23 mouse cellular contexts compared by ENCODE assay signal in genomic region chr5:64447847-64448246, GRCm38 (mm10).
DNase-seq lines count a peak whose midpoint lies in the region; ATAC-seq and TF ChIP-seq lines count a peak whose summit lies in the region.
"Had no signal": no experiment of that assay in that cellular context is flagged by ENCODE, and none has a peak within 500 bp of the region (broad histone marks: within the 10 kb centered on the region; RNA-seq: fewer than 3 reads in every experiment).

No protein-coding gene starts in this region.

- intact Hi-C loops in gastrocnemius, adult 2 months (cut with DNase I): no loop called here

- TF ChIP-seq CTCF in gastrocnemius, adult 2 months (IDR thresholded peaks at IDR 0.05): no peak

- no peak overlapping the region for H3K4me3 ChIP-seq in gastrocnemius, adult 2 months
- H3K4me3 ChIP-seq in forebrain, embryonic 12.5 days (replicated peaks): no peak overlapping the region
- H3K4me3 ChIP-seq: embryonic facial prominence, embryonic 12.5 days; heart, embryonic 10.5 days; hindbrain, embryonic 13.5 days had no signal

- DNase-seq in gastrocnemius, adult 2 months: no peak
- no peak for DNase-seq in gastrocnemius, postnatal 10 days
- DNase-seq in kidney, adult 18-20 months: no peak
- DNase-seq in thymus, postnatal 0 days (ENCODE audit: low spot score): no peak
- DNase-seq: adrenal gland, adult 8-10 months; adrenal gland, postnatal 36 days; B cell, adult 2 months; cerebellum, adult 2 months; cerebellum, postnatal 10 days; gastrocnemius, postnatal 36 days; heart, adult 18-20 months; heart, postnatal 10 days; heart, postnatal 4 days had no signal

- WGBS in forebrain, embryonic 12.5 days: 89% methylated on average over 4 of the region's 4 CpGs

- peak overlapping the region; percentile 38; the same call in 1 of the 2 replicates for H3K27ac ChIP-seq in gastrocnemius, adult 2 months
- no peak overlapping the region for H3K27ac ChIP-seq in forebrain, embryonic 12.5 days
- H3K27ac ChIP-seq: embryonic facial prominence, embryonic 12.5 days; heart, embryonic 10.5 days; hindbrain, embryonic 13.5 days; hindbrain, postnatal 0 days had no signal

- no peak overlapping the region for H3K4me2 ChIP-seq in forebrain, embryonic 12.5 days
- H3K4me2 ChIP-seq: embryonic facial prominence, embryonic 12.5 days; hindbrain, embryonic 13.5 days had no signal

- H3K9ac ChIP-seq in forebrain, embryonic 12.5 days: no peak overlapping the region
- H3K9ac ChIP-seq: embryonic facial prominence, embryonic 12.5 days; hindbrain, embryonic 13.5 days had no signal

- H3K4me1 ChIP-seq in forebrain, embryonic 12.5 days: no peaks in the 10 kb centered on the region
- H3K4me1 ChIP-seq: heart, embryonic 10.5 days; hindbrain, embryonic 13.5 days had no signal

- H3K36me3 ChIP-seq in forebrain, embryonic 12.5 days (replicated peaks): no peaks in the 10 kb centered on the region
- H3K36me3 ChIP-seq: embryonic facial prominence, embryonic 12.5 days; G1E; heart, embryonic 10.5 days; hindbrain, embryonic 13.5 days had no signal

- peaks cover 3% of the 10 kb centered on the region; the same call in 1 of the 2 replicates for H3K9me3 ChIP-seq in forebrain, embryonic 12.5 days
- H3K9me3 ChIP-seq: embryonic facial prominence, embryonic 12.5 days; G1E; heart, embryonic 10.5 days; hindbrain, embryonic 13.5 days had no signal

- no peaks in the 10 kb centered on the region for H3K27me3 ChIP-seq in forebrain, embryonic 12.5 days
- H3K27me3 ChIP-seq: embryonic facial prominence, embryonic 12.5 days; hindbrain, embryonic 13.5 days had no signal

- peak; percentile 82 for ATAC-seq in common myeloid progenitor, adult 5-6 weeks (replicated peaks; ENCODE audit: low read depth, poor library complexity, severe bottlenecking)
- peak; percentile 55 for ATAC-seq in megakaryocyte progenitor cell, adult 5-6 weeks (replicated peaks; ENCODE audit: poor library complexity)
- no peak for ATAC-seq in forebrain, embryonic 12.5 days (ENCODE audit: low FRiP score)
- ATAC-seq: CD4-positive, CD25-positive, alpha-beta regulatory T cell, adult 4 months; forebrain, embryonic 16.5 days; hindbrain, postnatal 0 days had no signal
